Mouse (Mus musculus) myocyte (in vitro differentiated cells): ENCODE data around the gene Tusc1. TPM values are rescaled to one million over a fixed set of nuclear protein-coding genes. Genes with fewer than 3 reads are reported as not detected.

Experiments
- H3K27me3 ChIP-seq: one replicate; pipeline ENCODE4 v1.6.1; 2011; ENCODE audit not compliant: control insufficient read depth, insufficient read depth, insufficient read length
- H3K36me3 ChIP-seq: one replicate; pipeline ENCODE4 v1.6.1; 2011; ENCODE audit not compliant: control insufficient read depth, insufficient read depth
- H3K4me2 ChIP-seq: one replicate; pipeline ENCODE4 v1.6.1; 2011; ENCODE audit warnings: low read depth, control low read depth
- H3K4me3 ChIP-seq: one replicate; pipeline ENCODE4 v1.5.1; 2011; ENCODE audit warnings: mild to moderate bottlenecking, control low read depth, moderate library complexity
- H3K79me2 ChIP-seq: one replicate; pipeline ENCODE4 v1.6.1; 2011; ENCODE audit not compliant: control insufficient read depth, insufficient read depth
- H3ac ChIP-seq: one replicate; pipeline ENCODE4 v1.6.1; 2011; ENCODE audit not compliant: control insufficient read depth, insufficient read length
- CEBPB ChIP-seq: IDR thresholded peaks from 2 replicates; pipeline ENCODE4 v1.6.1; 2011; ENCODE audit warnings: mild to moderate bottlenecking, moderate library complexity; ENCODE audit not compliant: poor library complexity, insufficient read depth, severe bottlenecking
- E2F4 ChIP-seq: IDR thresholded peaks from one replicate; pipeline ENCODE4 v1.6.1; 2011; ENCODE audit warnings: mild to moderate bottlenecking, control low read depth, moderate library complexity; ENCODE audit not compliant: insufficient read depth
- MAX ChIP-seq: IDR thresholded peaks from one replicate; pipeline ENCODE4 v1.6.1; 2011; ENCODE audit warnings: low read depth, mild to moderate bottlenecking, control low read depth
- MYOD1 ChIP-seq, 3 experiments: IDR thresholded peaks; one replicate each; pipeline ENCODE4 v1.6.1; 2011; ENCODE audit warnings: control low read depth in 2 of 3, low read depth in 2 of 3, mild to moderate bottlenecking in 2 of 3, moderate library complexity in 1 of 3; ENCODE audit not compliant: insufficient read length in 2 of 3, control insufficient read depth in 1 of 3
- MYOG ChIP-seq, 3 experiments: IDR thresholded peaks; one replicate each; pipeline ENCODE4 v1.6.1; 2011; ENCODE audit warnings: control low read depth in 2 of 3, low read depth in 2 of 3, mild to moderate bottlenecking in 2 of 3; ENCODE audit not compliant: insufficient read length in 2 of 3, control insufficient read depth in 1 of 3, insufficient read depth in 1 of 3
- POLR2A ChIP-seq: IDR thresholded peaks from one replicate; pipeline ENCODE4 v1.6.1; 2011; ENCODE audit warnings: low read depth, mild to moderate bottlenecking, control low read depth, moderate library complexity; ENCODE audit not compliant: insufficient read length
- POLR2AphosphoS2 ChIP-seq: IDR thresholded peaks from one replicate; pipeline ENCODE4 v1.6.1; 2011; ENCODE audit warnings: low read depth, control low read depth; ENCODE audit not compliant: insufficient read length
- REST ChIP-seq: IDR thresholded peaks from one replicate; pipeline ENCODE4 v1.6.1; 2011; ENCODE audit warnings: mild to moderate bottlenecking, control low read depth, moderate library complexity; ENCODE audit not compliant: insufficient read depth, insufficient read length
- SRF ChIP-seq: IDR thresholded peaks from one replicate; pipeline ENCODE4 v1.6.1; 2011; ENCODE audit warnings: low read depth; ENCODE audit not compliant: control insufficient read depth, insufficient read length
- TCF12 ChIP-seq: IDR thresholded peaks from one replicate; pipeline ENCODE4 v1.6.1; 2011; ENCODE audit warnings: mild to moderate bottlenecking, control low read depth; ENCODE audit not compliant: poor library complexity, insufficient read depth, severe bottlenecking
- TCF3 ChIP-seq: IDR thresholded peaks from one replicate; pipeline ENCODE4 v1.6.1; 2011; ENCODE audit warnings: low read depth, control low read depth; ENCODE audit not compliant: insufficient read length
- USF1 ChIP-seq: IDR thresholded peaks from one replicate; pipeline ENCODE4 v1.6.1; 2011; ENCODE audit warnings: low read depth, mild to moderate bottlenecking, control low read depth, moderate library complexity
- polyA plus RNA-seq: library from polyadenylated mRNA; unstranded; fragments of >200 nt; fragmentation: generic; extraction: Trizol; gene quantifications from one replicate; pipeline ENCODE4 v1.2.1, GENCODE M21; 2012; ENCODE audit warnings: missing spikeins

Tusc1 gene
- polyA plus RNA-seq, 1 experiment, result 6.6 TPM

GRCm38 (mm10) chr4:93337977-93338376 is 2.7 kb upstream of the Tusc1 start:
- H3K79me2 ChIP-seq, result no peaks in the 10 kb centered on the region
- no peak overlapping the region for H3ac ChIP-seq
- TF ChIP-seq TCF12 (no peak), MYOG (IDR thresholded peaks at IDR 0.05; ENCODE audit: control insufficient read depth in 1 of 3, insufficient read depth in 1 of 3, insufficient read length in 2 of 3, low read depth in 2 of 3) (no peak), MYOD1 (IDR thresholded peaks at IDR 0.05; ENCODE audit: control insufficient read depth in 1 of 3, insufficient read length in 2 of 3, low read depth in 2 of 3) (peak in 1 of 3 experiments; percentile 6), MAX (no peak), REST (no peak)
- H3K27me3 ChIP-seq, result no peaks in the 10 kb centered on the region
- H3K4me2 ChIP-seq, result no peak overlapping the region
- H3K4me3 ChIP-seq, result no peak overlapping the region
- H3K36me3 ChIP-seq, result no peaks in the 10 kb centered on the region

GRCm38 (mm10) chr4:93334636-93335117 is 634 bp downstream of the Tusc1 start:
- Histone ChIP-seq H3K27me3 (no peaks in the 10 kb centered on the region), H3K4me3 (peak overlapping the region; percentile 12), H3K4me2 (peak overlapping the region; percentile 65), H3K79me2 (no peaks in the 10 kb centered on the region), H3ac (peak overlapping the region; percentile 92), H3K36me3 (no peaks in the 10 kb centered on the region)
- TF ChIP-seq USF1, result no peak
- no peak for TF ChIP-seq CEBPB
- no peak for TF ChIP-seq E2F4
- TF ChIP-seq TCF3, result no peak
- TF ChIP-seq SRF, result no peak
- no peak for TF ChIP-seq TCF12
- TF ChIP-seq MYOD1 (IDR thresholded peaks at IDR 0.05; ENCODE audit: control insufficient read depth in 1 of 3, insufficient read length in 2 of 3, low read depth in 2 of 3), result no peak
- peak; percentile 83 for TF ChIP-seq POLR2A
- peak; percentile 68 for TF ChIP-seq POLR2AphosphoS2
- TF ChIP-seq MYOG (IDR thresholded peaks at IDR 0.05; ENCODE audit: control insufficient read depth in 1 of 3, insufficient read depth in 1 of 3, insufficient read length in 2 of 3, low read depth in 2 of 3), result no peak
- TF ChIP-seq MAX, result no peak
- TF ChIP-seq REST, result no peak

- Histone ChIP-seq H3ac (no peak overlapping the region), H3K4me3 (no peak overlapping the region), H3K79me2 (no peaks in the 10 kb centered on the region), H3K27me3 (no peaks in the 10 kb centered on the region), H3K36me3 (no peaks in the 10 kb centered on the region), H3K4me2 (no peak overlapping the region)
- no peak for TF ChIP-seq POLR2AphosphoS2
- no peak for TF ChIP-seq TCF3
- no peak for TF ChIP-seq REST
- no peak for TF ChIP-seq CEBPB
- no peak for TF ChIP-seq E2F4
- TF ChIP-seq MYOG (IDR thresholded peaks at IDR 0.05; ENCODE audit: control insufficient read depth in 1 of 3, insufficient read depth in 1 of 3, insufficient read length in 2 of 3, low read depth in 2 of 3), result no peak
- no peak for TF ChIP-seq POLR2A
- TF ChIP-seq TCF12, result no peak
- TF ChIP-seq USF1, result no peak
- TF ChIP-seq MAX, result no peak
Observed at GRCm38 (mm10) chr4:93307486-93307885, 27.8 kb downstream of the Tusc1 start.

DNA sequence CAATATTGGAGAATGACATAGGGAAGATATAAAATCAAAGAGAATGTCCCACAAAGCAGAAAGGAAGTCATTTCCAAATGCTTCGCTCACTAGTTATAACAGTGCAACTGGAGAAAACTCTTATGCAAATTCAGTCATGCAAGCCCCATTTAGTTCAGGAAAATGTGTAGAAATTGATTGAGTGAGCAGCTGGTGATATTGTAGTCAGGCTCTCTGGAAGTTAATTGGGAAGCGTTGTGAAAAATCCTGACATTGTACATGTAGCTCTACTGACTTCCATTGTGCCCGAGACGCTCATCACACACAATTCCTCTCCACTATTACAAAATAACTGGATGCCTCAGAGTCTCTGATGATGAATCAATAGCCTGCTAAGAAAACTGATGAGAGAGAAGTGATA is 49.2 kb downstream of the Tusc1 start:
- Histone ChIP-seq H3K27me3 (no peaks in the 10 kb centered on the region), H3ac (no peak overlapping the region), H3K36me3 (no peaks in the 10 kb centered on the region), H3K79me2 (no peaks in the 10 kb centered on the region), H3K4me2 (no peak overlapping the region), H3K4me3 (no peak overlapping the region)
- TF ChIP-seq REST (no peak), MYOG (IDR thresholded peaks at IDR 0.05; ENCODE audit: control insufficient read depth in 1 of 3, insufficient read depth in 1 of 3, insufficient read length in 2 of 3, low read depth in 2 of 3) (no peak), USF1 (no peak), TCF12 (no peak), E2F4 (no peak), POLR2AphosphoS2 (no peak), POLR2A (no peak), MYOD1 (IDR thresholded peaks at IDR 0.05; ENCODE audit: control insufficient read depth in 1 of 3, insufficient read length in 2 of 3, low read depth in 2 of 3) (no peak), SRF (no peak), TCF3 (no peak), CEBPB (no peak), MAX (no peak)
